Mouse (Mus musculus) myocyte (in vitro differentiated cells): ENCODE data around the gene Aldh1b1. TPM values are rescaled to one million over a fixed set of nuclear protein-coding genes. Genes with fewer than 3 reads are reported as not detected.

Experiments used
- H3K27me3 ChIP-seq: one replicate; pipeline ENCODE4 v1.6.1; 2011; ENCODE audit not compliant: control insufficient read depth, insufficient read depth, insufficient read length
- H3K36me3 ChIP-seq: one replicate; pipeline ENCODE4 v1.6.1; 2011; ENCODE audit not compliant: control insufficient read depth, insufficient read depth
- H3K4me2 ChIP-seq: one replicate; pipeline ENCODE4 v1.6.1; 2011; ENCODE audit warnings: low read depth, control low read depth
- H3K4me3 ChIP-seq: one replicate; pipeline ENCODE4 v1.5.1; 2011; ENCODE audit warnings: mild to moderate bottlenecking, control low read depth, moderate library complexity
- H3K79me2 ChIP-seq: one replicate; pipeline ENCODE4 v1.6.1; 2011; ENCODE audit not compliant: control insufficient read depth, insufficient read depth
- H3ac ChIP-seq: one replicate; pipeline ENCODE4 v1.6.1; 2011; ENCODE audit not compliant: control insufficient read depth, insufficient read length
- CEBPB ChIP-seq: IDR thresholded peaks from 2 replicates; pipeline ENCODE4 v1.6.1; 2011; ENCODE audit warnings: mild to moderate bottlenecking, moderate library complexity; ENCODE audit not compliant: poor library complexity, insufficient read depth, severe bottlenecking
- E2F4 ChIP-seq: IDR thresholded peaks from one replicate; pipeline ENCODE4 v1.6.1; 2011; ENCODE audit warnings: mild to moderate bottlenecking, control low read depth, moderate library complexity; ENCODE audit not compliant: insufficient read depth
- MAX ChIP-seq: IDR thresholded peaks from one replicate; pipeline ENCODE4 v1.6.1; 2011; ENCODE audit warnings: low read depth, mild to moderate bottlenecking, control low read depth
- MYOD1 ChIP-seq, 3 experiments: IDR thresholded peaks; one replicate each; pipeline ENCODE4 v1.6.1; 2011; ENCODE audit warnings: control low read depth in 2 of 3, low read depth in 2 of 3, mild to moderate bottlenecking in 2 of 3, moderate library complexity in 1 of 3; ENCODE audit not compliant: insufficient read length in 2 of 3, control insufficient read depth in 1 of 3
- MYOG ChIP-seq, 3 experiments: IDR thresholded peaks; one replicate each; pipeline ENCODE4 v1.6.1; 2011; ENCODE audit warnings: control low read depth in 2 of 3, low read depth in 2 of 3, mild to moderate bottlenecking in 2 of 3; ENCODE audit not compliant: insufficient read length in 2 of 3, control insufficient read depth in 1 of 3, insufficient read depth in 1 of 3
- POLR2A ChIP-seq: IDR thresholded peaks from one replicate; pipeline ENCODE4 v1.6.1; 2011; ENCODE audit warnings: low read depth, mild to moderate bottlenecking, control low read depth, moderate library complexity; ENCODE audit not compliant: insufficient read length
- POLR2AphosphoS2 ChIP-seq: IDR thresholded peaks from one replicate; pipeline ENCODE4 v1.6.1; 2011; ENCODE audit warnings: low read depth, control low read depth; ENCODE audit not compliant: insufficient read length
- REST ChIP-seq: IDR thresholded peaks from one replicate; pipeline ENCODE4 v1.6.1; 2011; ENCODE audit warnings: mild to moderate bottlenecking, control low read depth, moderate library complexity; ENCODE audit not compliant: insufficient read depth, insufficient read length
- SRF ChIP-seq: IDR thresholded peaks from one replicate; pipeline ENCODE4 v1.6.1; 2011; ENCODE audit warnings: low read depth; ENCODE audit not compliant: control insufficient read depth, insufficient read length
- TCF12 ChIP-seq: IDR thresholded peaks from one replicate; pipeline ENCODE4 v1.6.1; 2011; ENCODE audit warnings: mild to moderate bottlenecking, control low read depth; ENCODE audit not compliant: poor library complexity, insufficient read depth, severe bottlenecking
- TCF3 ChIP-seq: IDR thresholded peaks from one replicate; pipeline ENCODE4 v1.6.1; 2011; ENCODE audit warnings: low read depth, control low read depth; ENCODE audit not compliant: insufficient read length
- USF1 ChIP-seq: IDR thresholded peaks from one replicate; pipeline ENCODE4 v1.6.1; 2011; ENCODE audit warnings: low read depth, mild to moderate bottlenecking, control low read depth, moderate library complexity
- polyA plus RNA-seq: library from polyadenylated mRNA; unstranded; fragments of >200 nt; fragmentation: generic; extraction: Trizol; gene quantifications from one replicate; pipeline ENCODE4 v1.2.1, GENCODE M21; 2012; ENCODE audit warnings: missing spikeins

Aldh1b1 gene
- polyA plus RNA-seq, 1 experiment = 0.49 TPM

DNA sequence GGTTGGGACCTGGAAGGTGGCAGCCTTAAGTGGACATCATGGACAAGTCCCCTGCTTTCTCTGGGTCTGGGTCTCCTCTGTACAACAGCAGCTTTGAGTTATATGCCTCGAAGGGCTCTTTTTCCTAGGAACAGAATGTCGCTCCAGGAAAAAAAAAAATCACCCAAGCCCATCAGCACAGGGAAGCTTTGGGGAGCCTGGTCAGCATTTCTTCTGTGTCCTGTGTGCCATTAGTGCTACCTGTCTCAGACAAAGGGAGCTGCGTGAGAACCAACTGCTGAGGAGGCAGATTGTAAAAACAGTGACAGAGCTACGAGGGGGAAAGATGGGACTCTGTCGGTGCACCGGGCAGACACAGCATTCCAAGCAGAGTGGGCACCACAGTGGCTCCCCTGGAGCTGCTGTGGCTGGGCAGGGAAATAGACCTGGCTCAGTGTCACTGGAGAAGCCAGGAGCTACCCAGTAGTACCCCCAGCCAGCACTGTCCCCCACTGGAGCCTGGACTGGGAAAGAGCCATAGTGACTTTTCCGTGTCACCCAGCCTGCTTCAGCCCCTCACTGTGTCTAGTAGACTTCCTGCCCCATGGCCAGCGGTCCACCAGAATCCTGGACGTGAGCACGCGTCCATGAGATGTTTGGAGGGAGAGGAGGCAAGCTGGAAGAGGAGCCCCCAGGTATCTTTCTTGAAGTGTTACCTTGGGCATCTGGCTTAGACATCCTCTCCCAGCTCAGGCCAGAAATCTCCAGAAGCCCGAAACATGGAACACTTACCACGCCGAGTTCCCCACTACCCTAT is 26.1 kb downstream of the Aldh1b1 start:
- H3K4me2 ChIP-seq = no peak overlapping the region
- no peak overlapping the region for H3K4me3 ChIP-seq
- H3ac ChIP-seq = no peak overlapping the region
- H3K27me3 ChIP-seq = peaks cover 74% of the 10 kb centered on the region
- no peak for TF ChIP-seq POLR2AphosphoS2
- no peak for TF ChIP-seq USF1
- no peak for TF ChIP-seq MYOG (IDR thresholded peaks at IDR 0.05; ENCODE audit: control insufficient read depth in 1 of 3, insufficient read depth in 1 of 3, insufficient read length in 2 of 3, low read depth in 2 of 3)
- TF ChIP-seq TCF12 = no peak
- TF ChIP-seq E2F4 = no peak
- TF ChIP-seq REST = no peak
- TF ChIP-seq MAX = no peak
- no peak for TF ChIP-seq CEBPB
- TF ChIP-seq SRF = no peak
- TF ChIP-seq POLR2A = no peak
- no peak for TF ChIP-seq MYOD1 (IDR thresholded peaks at IDR 0.05; ENCODE audit: control insufficient read depth in 1 of 3, insufficient read length in 2 of 3, low read depth in 2 of 3)
- no peak for TF ChIP-seq TCF3
- H3K36me3 ChIP-seq = no peaks in the 10 kb centered on the region
- no peaks in the 10 kb centered on the region for H3K79me2 ChIP-seq

GRCm38 (mm10) chr4:45826275-45827040 is 27.6 kb downstream of the Aldh1b1 start, which contains the start of gene Igfbpl1:
Gene Igfbpl1, minus strand, starts transcription at chr4:45826923.
- Histone ChIP-seq H3K4me3 (no peak within 1 kb of the TSS), H3ac (peak within 1 kb of the TSS; percentile 19), H3K36me3 (no peaks in the 10 kb centered on the region), H3K79me2 (no peaks in the 10 kb centered on the region), H3K27me3 (peaks cover 84% of the 10 kb centered on the region), H3K4me2 (no peak within 1 kb of the TSS)
- TF ChIP-seq TCF12 (no peak), POLR2A (no peak), REST (no peak), USF1 (no peak), TCF3 (no peak), SRF (no peak), MAX (no peak), MYOD1 (IDR thresholded peaks at IDR 0.05; ENCODE audit: control insufficient read depth in 1 of 3, insufficient read length in 2 of 3, low read depth in 2 of 3) (no peak)

DNA sequence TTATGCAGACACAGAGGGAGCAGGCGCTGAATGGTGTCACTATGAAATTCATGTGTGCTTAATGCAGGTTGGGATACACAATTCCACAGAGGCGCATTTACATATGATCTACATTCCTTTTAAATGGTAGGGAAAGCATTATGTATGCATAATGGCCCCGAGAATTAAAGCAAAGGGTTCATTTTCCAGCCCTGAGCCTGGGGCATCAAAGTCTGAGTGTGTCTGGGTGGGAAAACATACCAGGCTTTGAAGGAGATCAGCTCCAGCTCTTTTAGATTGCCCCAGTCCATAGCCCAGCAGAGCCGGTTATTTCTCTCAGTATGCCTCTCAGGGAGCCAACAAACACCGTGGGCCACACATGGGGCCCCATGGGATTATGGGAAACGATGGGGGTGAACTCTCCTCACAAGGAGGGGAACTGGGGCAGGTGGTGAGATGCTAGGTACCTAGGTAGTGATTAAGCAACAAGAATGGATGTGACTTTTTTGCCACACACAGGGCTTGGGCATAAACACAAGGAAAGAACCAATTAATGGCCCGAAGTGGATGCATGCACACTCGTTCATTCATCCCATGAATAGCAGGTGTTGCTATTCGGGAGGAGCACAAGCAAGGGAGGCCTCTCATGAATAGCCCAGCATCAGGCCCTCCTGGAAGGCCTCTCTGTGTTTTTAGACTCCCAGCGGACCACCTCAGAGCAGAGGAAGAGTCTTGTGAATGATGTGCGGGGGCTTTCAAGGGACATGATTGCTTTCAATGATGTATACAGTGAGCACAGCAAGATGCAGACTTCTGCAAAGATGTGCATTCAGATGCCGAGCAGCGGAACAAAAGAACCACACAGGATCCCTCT is 31.3 kb downstream of the Aldh1b1 start:
- no peaks in the 10 kb centered on the region for H3K79me2 ChIP-seq
- H3ac ChIP-seq = no peak overlapping the region
- no peak for TF ChIP-seq SRF
- no peak for TF ChIP-seq E2F4
- no peak for TF ChIP-seq POLR2AphosphoS2
- no peak for TF ChIP-seq POLR2A
- TF ChIP-seq TCF3 = no peak
- no peak for TF ChIP-seq MAX
- TF ChIP-seq CEBPB = no peak
- no peak for TF ChIP-seq MYOG (IDR thresholded peaks at IDR 0.05; ENCODE audit: control insufficient read depth in 1 of 3, insufficient read depth in 1 of 3, insufficient read length in 2 of 3, low read depth in 2 of 3)
- TF ChIP-seq USF1 = no peak
- TF ChIP-seq TCF12 = no peak
- no peak for TF ChIP-seq MYOD1 (IDR thresholded peaks at IDR 0.05; ENCODE audit: control insufficient read depth in 1 of 3, insufficient read length in 2 of 3, low read depth in 2 of 3)
- no peak for TF ChIP-seq REST
- H3K36me3 ChIP-seq = no peaks in the 10 kb centered on the region
- H3K4me2 ChIP-seq = no peak overlapping the region
- H3K4me3 ChIP-seq = no peak overlapping the region
- H3K27me3 ChIP-seq = peaks cover 70% of the 10 kb centered on the region

- Histone ChIP-seq H3ac (no peak overlapping the region), H3K4me3 (no peak overlapping the region), H3K27me3 (peaks cover 57% of the 10 kb centered on the region), H3K36me3 (no peaks in the 10 kb centered on the region), H3K79me2 (no peaks in the 10 kb centered on the region), H3K4me2 (no peak overlapping the region)
- TF ChIP-seq POLR2A (no peak), E2F4 (no peak), CEBPB (no peak), MYOD1 (IDR thresholded peaks at IDR 0.05; ENCODE audit: control insufficient read depth in 1 of 3, insufficient read length in 2 of 3, low read depth in 2 of 3) (no peak), TCF3 (no peak)
Measured at GRCm38 (mm10) chr4:45831996-45832395, 33.2 kb downstream of the Aldh1b1 start.
